Mouse (Mus musculus) mature B cell (primary cell): ENCODE measurements around the gene Cxcl14.

ENCODE experiments used
- in situ Hi-C: fragments of 300-500 bp; cut with MboI; formaldehyde crosslinking; loops from 2 replicates; pipeline ENCODE4 v1.14.3; 2019

The Cxcl14 gene

GRCm38 (mm10) chr13:56289261-56289660 lies 7.1 kb downstream of the Cxcl14 start:
- in situ Hi-C loops: no loop called here

GRCm38 (mm10) chr13:56288601-56289000 lies 7.8 kb downstream of the Cxcl14 start:
- in situ Hi-C loops: no loop called here

- in situ Hi-C loops: no loop called here
These were observed 9.3 kb downstream of the Cxcl14 start for GRCm38 (mm10) chr13:56287091-56287490.

- in situ Hi-C loops: no loop called here
These were observed 13.0 kb downstream of the Cxcl14 start for GRCm38 (mm10) chr13:56283321-56283720.

GRCm38 (mm10) chr13:56280356-56280755 lies 16.0 kb downstream of the Cxcl14 start:
- in situ Hi-C loops: no loop called here

GRCm38 (mm10) chr13:56279439-56279838 lies 16.9 kb downstream of the Cxcl14 start:
- in situ Hi-C loops: no loop called here

GRCm38 (mm10) chr13:56275171-56275570 lies 21.2 kb downstream of the Cxcl14 start:
- in situ Hi-C loops: no loop called here

GRCm38 (mm10) chr13:56270124-56270523 lies 26.2 kb downstream of the Cxcl14 start:
- in situ Hi-C loops: no loop called here

GRCm38 (mm10) chr13:56267396-56267795 lies 29.0 kb downstream of the Cxcl14 start:
- in situ Hi-C loops: no loop called here

GRCm38 (mm10) chr13:56266435-56266834 lies 29.9 kb downstream of the Cxcl14 start:
- in situ Hi-C loops: no loop called here

- in situ Hi-C loops: no loop called here
These were observed 30.7 kb downstream of the Cxcl14 start for GRCm38 (mm10) chr13:56265661-56266060.

- in situ Hi-C loops: no loop called here
These were observed 34.1 kb downstream of the Cxcl14 start for GRCm38 (mm10) chr13:56262269-56262668.

GRCm38 (mm10) chr13:56260344-56260780 lies 36.0 kb downstream of the Cxcl14 start:
- in situ Hi-C loops: no loop called here

- in situ Hi-C loops: no loop called here
These were observed 36.5 kb downstream of the Cxcl14 start for GRCm38 (mm10) chr13:56259926-56260250.

GRCm38 (mm10) chr13:56259021-56259925 lies 37.1 kb downstream of the Cxcl14 start:
- in situ Hi-C loops: no loop called here

- in situ Hi-C loops: no loop called here
These were observed 37.9 kb downstream of the Cxcl14 start for GRCm38 (mm10) chr13:56258196-56259020.

GRCm38 (mm10) chr13:56257469-56258153 lies 38.7 kb downstream of the Cxcl14 start:
- in situ Hi-C loops: no loop called here

GRCm38 (mm10) chr13:56256716-56257299 lies 39.5 kb downstream of the Cxcl14 start:
- in situ Hi-C loops: no loop called here

GRCm38 (mm10) chr13:56253379-56253778 lies 43.0 kb downstream of the Cxcl14 start:
- in situ Hi-C loops: no loop called here

GRCm38 (mm10) chr13:56252783-56253182 lies 43.6 kb downstream of the Cxcl14 start:
- in situ Hi-C loops: no loop called here

GRCm38 (mm10) chr13:56251924-56252619 lies 44.3 kb downstream of the Cxcl14 start, which contains the start of gene Neurog1:
Neurog1 (minus strand) TSS chr13:56252163.
- in situ Hi-C loops: no loop called here
